Mouse (Mus musculus) CD4-positive, CD25-positive, alpha-beta regulatory T cell, adult 2 months (primary cell): Measurements from ENCODE around the gene Vtcn1.
"Not testable (repeated sequence)": the region's sequence is repeated elsewhere in the genome, so short reads cannot be mapped to it uniquely, and the experiment has no call there.

Experiments used
- DNase-seq: peaks from one replicate; pipeline ENCODE4 v3.0.0-alpha.2; 2012; ENCODE audit warnings: low read depth, low spot score

The Vtcn1 gene

GRCm38 (mm10) chr3:100825225-100825965 is at the start of gene Vtcn1:
TSS of gene Vtcn1 (plus strand) at chr3:100825459.
- DNase-seq: no peak

- DNase-seq: no peak
Measured at GRCm38 (mm10) chr3:100776967-100777366, 48.3 kb upstream of the Vtcn1 start.

GRCm38 (mm10) chr3:100777568-100777967 is 47.7 kb upstream of the Vtcn1 start:
- DNase-seq: no peak

- DNase-seq: no peak
Measured at GRCm38 (mm10) chr3:100786076-100786475, 39.2 kb upstream of the Vtcn1 start.

GRCm38 (mm10) chr3:100791670-100792069 is 33.6 kb upstream of the Vtcn1 start:
- DNase-seq: no peak

GRCm38 (mm10) chr3:100793345-100793744 is 31.9 kb upstream of the Vtcn1 start:
- no peak for DNase-seq

GRCm38 (mm10) chr3:100796571-100796970 is 28.7 kb upstream of the Vtcn1 start:
- DNase-seq: no peak

- DNase-seq: no peak
Measured at GRCm38 (mm10) chr3:100797166-100798145, 27.8 kb upstream of the Vtcn1 start.

- no peak for DNase-seq
Measured at GRCm38 (mm10) chr3:100798872-100799422, 26.3 kb upstream of the Vtcn1 start.

- DNase-seq: no peak
Measured at GRCm38 (mm10) chr3:100804975-100805374, 20.3 kb upstream of the Vtcn1 start.

GRCm38 (mm10) chr3:100805925-100806324 is 19.3 kb upstream of the Vtcn1 start:
- no peak for DNase-seq

GRCm38 (mm10) chr3:100810461-100810860 is 14.8 kb upstream of the Vtcn1 start:
- no peak for DNase-seq

GRCm38 (mm10) chr3:100811836-100812235 is 13.4 kb upstream of the Vtcn1 start:
- DNase-seq: peak; percentile 71

GRCm38 (mm10) chr3:100815490-100815889 is 9.8 kb upstream of the Vtcn1 start:
- not testable (repeated sequence) for DNase-seq

- DNase-seq: peak; percentile 59
Measured at GRCm38 (mm10) chr3:100818709-100819108, 6.5 kb upstream of the Vtcn1 start.

- DNase-seq: peak; percentile 71
Measured at GRCm38 (mm10) chr3:100819571-100819970, 5.7 kb upstream of the Vtcn1 start.

- DNase-seq: no peak
Measured at GRCm38 (mm10) chr3:100820852-100821251, 4.4 kb upstream of the Vtcn1 start.

GRCm38 (mm10) chr3:100821276-100821675 is 4.0 kb upstream of the Vtcn1 start:
- peak; percentile 69 for DNase-seq

GRCm38 (mm10) chr3:100843784-100844183 is 18.5 kb downstream of the Vtcn1 start:
- no peak for DNase-seq

- DNase-seq: no peak
Measured at GRCm38 (mm10) chr3:100844366-100844765, 19.1 kb downstream of the Vtcn1 start.

GRCm38 (mm10) chr3:100848348-100848747 is 23.1 kb downstream of the Vtcn1 start:
- DNase-seq: no peak

- DNase-seq: no peak
Measured at GRCm38 (mm10) chr3:100850468-100850867, 25.2 kb downstream of the Vtcn1 start.
